In the genomic region with DNA sequence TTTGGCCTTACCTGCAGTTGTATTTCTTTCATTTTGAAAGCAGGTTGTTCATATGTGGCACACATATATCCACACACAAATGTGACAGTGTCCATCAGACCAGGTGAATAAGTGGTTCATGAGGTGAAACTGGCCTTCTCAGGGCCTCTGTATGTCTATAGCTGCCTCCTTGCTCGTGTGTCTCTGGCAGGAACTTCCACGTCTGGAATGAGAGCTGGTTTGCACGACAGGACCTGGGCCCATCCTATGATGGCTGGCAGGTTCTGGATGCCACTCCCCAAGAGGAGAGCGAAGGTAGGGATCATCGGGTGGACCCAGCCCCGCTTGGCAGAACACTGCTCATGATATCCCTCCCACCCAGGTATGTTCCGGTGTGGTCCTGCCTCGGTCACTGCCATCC, we compare ENCODE assay signal across 27 mouse cellular contexts. TPM values are rescaled to one million over a fixed set of nuclear protein-coding genes. Genes with fewer than 3 reads are reported as not detected.
DNase-seq lines count a peak whose midpoint lies in the region; ATAC-seq and TF ChIP-seq lines count a peak whose summit lies in the region.
"Had no signal": no experiment of that assay in that cellular context is flagged by ENCODE, and none has a peak within 500 bp of the region (broad histone marks: within the 10 kb centered on the region; RNA-seq: fewer than 3 reads in every experiment).

No protein-coding gene starts in this region.

- no peaks in the 10 kb centered on the region for H3K9me3 ChIP-seq in megakaryocyte, embryonic 14.5 days
- H3K9me3 ChIP-seq in midbrain, embryonic 11.5 days (ENCODE audit: control insufficient read depth, low read length): no peaks in the 10 kb centered on the region
- no peaks in the 10 kb centered on the region for H3K9me3 ChIP-seq in midbrain, embryonic 13.5 days
- H3K9me3 ChIP-seq in G1E (replicated peaks): no peaks in the 10 kb centered on the region

- H3K4me1 ChIP-seq in megakaryocyte, embryonic 14.5 days: no peaks in the 10 kb centered on the region
- H3K4me1 ChIP-seq in midbrain, embryonic 11.5 days (ENCODE audit: control insufficient read depth, insufficient read depth, low read length): no peaks in the 10 kb centered on the region
- H3K4me1 ChIP-seq in midbrain, embryonic 13.5 days (replicated peaks): no peaks in the 10 kb centered on the region
- H3K4me1 ChIP-seq in G1E (ENCODE audit: insufficient read depth, low read depth, low read length): no peaks in the 10 kb centered on the region

- H3K9ac ChIP-seq in midbrain, embryonic 11.5 days (ENCODE audit: low read length): no peak overlapping the region
- no peak overlapping the region for H3K9ac ChIP-seq in midbrain, embryonic 13.5 days (replicated peaks)

- no peak overlapping the region for H3K4me2 ChIP-seq in midbrain, embryonic 11.5 days
- no peak overlapping the region for H3K4me2 ChIP-seq in midbrain, embryonic 13.5 days (replicated peaks)

- no peak for ATAC-seq in megakaryocyte, adult 5-6 weeks (ENCODE audit: poor library complexity, severe bottlenecking)
- ATAC-seq in midbrain, embryonic 11.5 days (ENCODE audit: low FRiP score): no peak
- no peak for ATAC-seq in midbrain, embryonic 13.5 days
- no peak for ATAC-seq in G1E (ENCODE audit: extremely low read depth, insufficient number of reproducible peaks, low FRiP score, poor library complexity, severe bottlenecking)
- ATAC-seq: activated CD4-positive, CD25-positive, alpha-beta regulatory T cell, adult 4 months; CD4-positive, CD25-positive, alpha-beta regulatory T cell, adult 4 months; Patski had no signal

- H3K27ac ChIP-seq in midbrain, embryonic 11.5 days (ENCODE audit: low read depth, low read length): no peak overlapping the region
- H3K27ac ChIP-seq in midbrain, embryonic 13.5 days: no peak overlapping the region

- WGBS in midbrain, embryonic 11.5 days: 89% methylated on average over 8 of the region's 8 CpGs
- WGBS in midbrain, embryonic 13.5 days: 91% methylated on average over 8 of the region's 8 CpGs

- peaks cover 9% of the 10 kb centered on the region for H3K27me3 ChIP-seq in megakaryocyte, embryonic 14.5 days (replicated peaks)
- H3K27me3 ChIP-seq in midbrain, embryonic 11.5 days (ENCODE audit: control insufficient read depth, insufficient read depth, low read length): no peaks in the 10 kb centered on the region
- no peaks in the 10 kb centered on the region for H3K27me3 ChIP-seq in midbrain, embryonic 13.5 days
- H3K27me3 ChIP-seq in G1E (ENCODE audit: insufficient read depth, low read length): peaks cover 5% of the 10 kb centered on the region; the same call in 1 of the 2 replicates
- H3K27me3 ChIP-seq: CH12.LX had no signal

- intact Hi-C loops in heart, postnatal 14 days (cut with DNase I): no loop called here

- peak; percentile 79 for DNase-seq in heart, adult 11 months
- DNase-seq in heart, postnatal 14 days: no peak
- peak; percentile 62 for DNase-seq in midbrain, embryonic 11.5 days (ENCODE audit: low spot score, missing footprints)
- no peak for DNase-seq in G1E (ENCODE audit: low spot score)
- no peak for DNase-seq in ovary, postnatal 14 days (ENCODE audit: low spot score)
- DNase-seq: adrenal gland, adult 2 months; adrenal gland, adult 8-10 months; adrenal gland, postnatal 10 days; adrenal gland, postnatal 14 days; adrenal gland, postnatal 25 days; adrenal gland, postnatal 36 days; B cell, adult 2 months; cerebellum, adult 11 months; cerebellum, adult 11-12 months; cerebellum, adult 18-20 months had no signal

- 0 out of 2 replicates have a peak, but pooled peaks have one; percentile 6 for TF ChIP-seq CTCF in G1E (IDR thresholded peaks at IDR 0.05; ENCODE audit: low read depth, low read length)

- peak overlapping the region; percentile 23 for H3K4me3 ChIP-seq in megakaryocyte, embryonic 14.5 days (replicated peaks)
- no peak overlapping the region for H3K4me3 ChIP-seq in midbrain, embryonic 11.5 days (ENCODE audit: low read depth, low read length)
- no peak overlapping the region for H3K4me3 ChIP-seq in midbrain, embryonic 13.5 days (replicated peaks)
- H3K4me3 ChIP-seq in G1E (ENCODE audit: low read depth, low read length): no peak overlapping the region

- H3K36me3 ChIP-seq in megakaryocyte, embryonic 14.5 days (replicated peaks; ENCODE audit: low read length): no peaks in the 10 kb centered on the region
- no peaks in the 10 kb centered on the region for H3K36me3 ChIP-seq in midbrain, embryonic 11.5 days (ENCODE audit: control insufficient read depth, insufficient read depth, low read length)
- H3K36me3 ChIP-seq in midbrain, embryonic 13.5 days: no peaks in the 10 kb centered on the region
- no peaks in the 10 kb centered on the region for H3K36me3 ChIP-seq in G1E (replicated peaks)

RNA-seq across cellular contexts. Expression of a gene that starts 30.8 kb away (rescaled TPM):
- not detected for total RNA-seq in heart, postnatal 14 days (2021)
- polyA plus RNA-seq in megakaryocyte, embryonic 14.5 days (2012; ENCODE audit: insufficient read depth, low replicate concordance): not detected in 2 replicates
- not detected in 2 replicates for total RNA-seq in megakaryocyte, adult 5-6 weeks (2015)
- not detected in 2 replicates for total RNA-seq in megakaryocyte, adult 5-6 weeks (2017)
- polyA plus RNA-seq in midbrain, embryonic 11.5 days (2014; fragmentation: Nextera tagmentation; extraction: Ambion mirVana): not detected in 2 replicates
- polyA plus RNA-seq in midbrain, embryonic 13.5 days (2015; fragmentation: Nextera tagmentation; extraction: Ambion mirVana): 0.05 and 0.15 TPM in 2 replicates
- total RNA-seq in G1E (2014; fragmentation: Nextera tagmentation) (not detected in 2 replicates), G1E (2017) (0.05 TPM in 1 of 2 replicates, not detected in the other)
- polyA plus RNA-seq in G1E (2012): not detected in 2 replicates
- total RNA-seq: adrenal gland, adult 18-20 months; adrenal gland, adult 2 months; adrenal gland, adult 8-10 months; adrenal gland, postnatal 10 days; adrenal gland, postnatal 14 days; adrenal gland, postnatal 25 days; adrenal gland, postnatal 36 days; adrenal gland, postnatal 4 days; CH12.LX; ES-E14; MEL had no signal
- polyA plus RNA-seq: activated CD4-positive, CD25-positive, alpha-beta regulatory T cell, adult 4 months; adrenal gland, adult 2 months; C2C12; CD4-positive, CD25-positive, alpha-beta regulatory T cell, adult 4 months; Patski had no signal

RNA-seq across cellular contexts. Expression of a gene that starts 36.2 kb away (rescaled TPM):
- total RNA-seq in heart, postnatal 14 days (2021): 100 to 1,000 TPM; 141 to 159 TPM
- polyA plus RNA-seq in megakaryocyte, embryonic 14.5 days (2012; ENCODE audit: insufficient read depth, low replicate concordance): 320 and 402 TPM in 2 replicates
- total RNA-seq in megakaryocyte, adult 5-6 weeks (2015): 226 and 247 TPM in 2 replicates
- total RNA-seq in megakaryocyte, adult 5-6 weeks (2017): 154 and 191 TPM in 2 replicates
- 725 and 751 TPM in 2 replicates for polyA plus RNA-seq in midbrain, embryonic 11.5 days (2014; fragmentation: Nextera tagmentation; extraction: Ambion mirVana)
- polyA plus RNA-seq in midbrain, embryonic 13.5 days (2015; fragmentation: Nextera tagmentation; extraction: Ambion mirVana): 424 and 459 TPM in 2 replicates
- total RNA-seq in G1E (2014; fragmentation: Nextera tagmentation) (112 and 115 TPM in 2 replicates), G1E (2017) (252 and 274 TPM in 2 replicates)
- polyA plus RNA-seq in G1E (2012): 650 and 707 TPM in 2 replicates

RNA-seq across cellular contexts. Expression of a gene that starts 52.0 kb away (rescaled TPM):
- not detected for total RNA-seq in heart, postnatal 14 days (2021)
- polyA plus RNA-seq in megakaryocyte, embryonic 14.5 days (2012; ENCODE audit: insufficient read depth, low replicate concordance): not detected in 2 replicates
- total RNA-seq in megakaryocyte, adult 5-6 weeks (2015): not detected in 2 replicates
- total RNA-seq in megakaryocyte, adult 5-6 weeks (2017): not detected in 2 replicates
- not detected in 2 replicates for polyA plus RNA-seq in midbrain, embryonic 11.5 days (2014; fragmentation: Nextera tagmentation; extraction: Ambion mirVana)
- not detected in 2 replicates for polyA plus RNA-seq in midbrain, embryonic 13.5 days (2015; fragmentation: Nextera tagmentation; extraction: Ambion mirVana)
- not detected in 2 replicates for total RNA-seq in G1E (2014; fragmentation: Nextera tagmentation)
- total RNA-seq in G1E (2017): 0.05 and 0.06 TPM in 2 replicates
- polyA plus RNA-seq in G1E (2012): not detected in 2 replicates
- total RNA-seq: adrenal gland, adult 18-20 months; adrenal gland, adult 2 months; adrenal gland, adult 8-10 months; adrenal gland, postnatal 10 days; adrenal gland, postnatal 14 days; adrenal gland, postnatal 25 days; adrenal gland, postnatal 36 days; adrenal gland, postnatal 4 days; CH12.LX; MEL had no signal
- polyA plus RNA-seq: adrenal gland, adult 2 months; C2C12; CD4-positive, CD25-positive, alpha-beta regulatory T cell, adult 4 months; Patski had no signal

Comparison
In these comparisons a context has a peak if more than half of its experiments do, and no peak if none do; other contexts are left out.
1. DNase-seq: peak in heart, adult 11 months (single experiment) and midbrain, embryonic 11.5 days (single experiment); none in heart, postnatal 14 days (0 of 2), G1E (single experiment) and ovary, postnatal 14 days (single experiment).